23 mouse cellular contexts compared by ENCODE assay signal in genomic region chr5:135126121-135126520, GRCm38 (mm10). TPM values are rescaled to one million over a fixed set of nuclear protein-coding genes. Genes with fewer than 3 reads are reported as not detected.
DNase-seq lines count a peak whose midpoint lies in the region; ATAC-seq and TF ChIP-seq lines count a peak whose summit lies in the region.
"Had no signal": no experiment of that assay in that cellular context is flagged by ENCODE, and none has a peak within 500 bp of the region (broad histone marks: within the 10 kb centered on the region; RNA-seq: fewer than 3 reads in every experiment).

No protein-coding gene starts in this region.

- TF ChIP-seq POLR2A in cortical plate, adult 2 months (IDR thresholded peaks at IDR 0.05; ENCODE audit: extremely low read depth, insufficient read depth, low read length) = no peak

- no peaks in the 10 kb centered on the region for H3K9me3 ChIP-seq in forebrain, postnatal 0 days (ENCODE audit: low read length)
- H3K9me3 ChIP-seq in limb, embryonic 10.5 days (replicated peaks) = no peaks in the 10 kb centered on the region
- H3K9me3 ChIP-seq: embryonic facial prominence, embryonic 12.5 days; G1E; heart, embryonic 13.5 days; hindbrain, embryonic 12.5 days had no signal

- no peak for TF ChIP-seq CTCF in cortical plate, adult 2 months (IDR thresholded peaks at IDR 0.05; ENCODE audit: extremely low read depth, insufficient read depth, low read length)
- TF ChIP-seq CTCF in forebrain, postnatal 0 days (IDR thresholded peaks at IDR 0.05; ENCODE audit: low read depth) = no peak

- DNase-seq in right cerebral cortex, postnatal 10 days (ENCODE audit: low spot score in 2 of 2) = peak; percentile 56 to 65
- no peak for DNase-seq in right cerebral cortex, adult 18-20 months
- peak; percentile 70 for DNase-seq in R1 (ENCODE audit: low read depth, low spot score)
- DNase-seq in gastrocnemius, postnatal 25 days = no peak
- DNase-seq in forebrain, postnatal 0 days = no peak
- DNase-seq in limb, embryonic 10.5 days (ENCODE audit: low spot score) = no peak
- DNase-seq: adrenal gland, adult 2 months; adrenal gland, postnatal 25 days; cerebellum, adult 11 months; cerebellum, adult 8-10 months; cerebellum, postnatal 14 days; heart, adult 2 months; heart, postnatal 36 days had no signal

- no peak overlapping the region for H3K4me2 ChIP-seq in forebrain, postnatal 0 days (ENCODE audit: low read depth)
- H3K4me2 ChIP-seq: embryonic facial prominence, embryonic 12.5 days; heart, embryonic 13.5 days; hindbrain, embryonic 12.5 days had no signal

- 55% methylated on average over 6 of the region's 6 CpGs for WGBS in forebrain, postnatal 0 days
- 61% methylated on average over 6 of the region's 6 CpGs for WGBS in limb, embryonic 10.5 days

- H3K36me3 ChIP-seq in forebrain, postnatal 0 days (ENCODE audit: insufficient read depth) = no peaks in the 10 kb centered on the region
- no peaks in the 10 kb centered on the region for H3K36me3 ChIP-seq in limb, embryonic 10.5 days
- H3K36me3 ChIP-seq: embryonic facial prominence, embryonic 12.5 days; G1E; heart, embryonic 13.5 days; hindbrain, embryonic 12.5 days had no signal

- no peak for ATAC-seq in forebrain, postnatal 0 days
- ATAC-seq: forebrain, embryonic 16.5 days; hindbrain, embryonic 16.5 days; inflammation-experienced regulatory T-cells, adult 6 months; intestine, postnatal 0 days had no signal

- H3K27ac ChIP-seq in cortical plate, adult 2 months (ENCODE audit: insufficient read depth, low read length) = no peak overlapping the region
- H3K27ac ChIP-seq in forebrain, postnatal 0 days (ENCODE audit: low read depth, low read length) = no peak overlapping the region
- no peak overlapping the region for H3K27ac ChIP-seq in limb, embryonic 10.5 days
- H3K27ac ChIP-seq: embryonic facial prominence, embryonic 12.5 days; heart, adult 2 months; heart, embryonic 13.5 days; hindbrain, embryonic 12.5 days had no signal

- H3K4me3 ChIP-seq in cortical plate, adult 2 months (ENCODE audit: insufficient read depth, low read length) = peak overlapping the region; percentile 16; the same call in 1 of the 2 replicates
- no peak overlapping the region for H3K4me3 ChIP-seq in forebrain, postnatal 0 days (ENCODE audit: low read depth, low read length)
- H3K4me3 ChIP-seq in limb, embryonic 10.5 days = no peak overlapping the region
- H3K4me3 ChIP-seq: embryonic facial prominence, embryonic 12.5 days; heart, adult 2 months; heart, embryonic 13.5 days; hindbrain, embryonic 12.5 days had no signal

- H3K4me1 ChIP-seq in cortical plate, adult 2 months (ENCODE audit: control insufficient read depth, insufficient read depth, low read length) = no peaks in the 10 kb centered on the region
- no peaks in the 10 kb centered on the region for H3K4me1 ChIP-seq in forebrain, postnatal 0 days (ENCODE audit: insufficient read depth)
- no peaks in the 10 kb centered on the region for H3K4me1 ChIP-seq in limb, embryonic 10.5 days
- H3K4me1 ChIP-seq: embryonic facial prominence, embryonic 12.5 days; heart, embryonic 13.5 days; hindbrain, embryonic 12.5 days had no signal

- no peaks in the 10 kb centered on the region for H3K27me3 ChIP-seq in forebrain, postnatal 0 days (ENCODE audit: insufficient read depth, low read length)
- H3K27me3 ChIP-seq in limb, embryonic 10.5 days (ENCODE audit: low read depth, poor library complexity, severe bottlenecking) = peaks cover 37% of the 10 kb centered on the region

- no peak overlapping the region for H3K9ac ChIP-seq in forebrain, postnatal 0 days
- H3K9ac ChIP-seq: embryonic facial prominence, embryonic 12.5 days; heart, embryonic 13.5 days; hindbrain, embryonic 12.5 days had no signal

RNA-seq across cellular contexts. Expression of gene Tbl2, which starts 23.3 kb away (rescaled TPM):
- 11.7 and 11.9 TPM in 2 replicates for polyA plus RNA-seq in cortical plate, adult 2 months (2012; rRNA removed)
- 10 to 100 TPM in 1 of 2 experiments, 1 to 10 TPM in 1; 7.5 to 10.5 TPM for total RNA-seq in gastrocnemius, postnatal 25 days (2021)
- total RNA-seq in forebrain, postnatal 0 days (2014; rRNA removed) = 13.5 and 35.2 TPM in 2 replicates
- polyA plus RNA-seq in forebrain, postnatal 0 days (2015; fragmentation: Nextera tagmentation; extraction: Ambion mirVana) = 9.2 and 12.0 TPM in 2 replicates
- 19.4 and 30.7 TPM in 2 replicates for polyA plus RNA-seq in limb, embryonic 10.5 days (2016; fragmentation: Nextera tagmentation; extraction: Ambion mirVana)

RNA-seq across cellular contexts. Expression of gene Mlxipl, which starts 36.4 kb away (rescaled TPM):
- 4.2 and 5.0 TPM in 2 replicates for polyA plus RNA-seq in cortical plate, adult 2 months (2012; rRNA removed)
- total RNA-seq in gastrocnemius, postnatal 25 days (2021) = 10 to 100 TPM; 72.1 to 80.3 TPM
- total RNA-seq in forebrain, postnatal 0 days (2014; rRNA removed) = 0.76 and 0.77 TPM in 2 replicates
- 0.28 and 1.0 TPM in 2 replicates for polyA plus RNA-seq in forebrain, postnatal 0 days (2015; fragmentation: Nextera tagmentation; extraction: Ambion mirVana)
- 2.5 and 5.1 TPM in 2 replicates for polyA plus RNA-seq in limb, embryonic 10.5 days (2016; fragmentation: Nextera tagmentation; extraction: Ambion mirVana)
- total RNA-seq: common myeloid progenitor, adult 5-6 weeks had no signal
- polyA plus RNA-seq: G1E; inflammation-experienced regulatory T-cells, adult 6 months had no signal

RNA-seq across cellular contexts. Expression of gene Bcl7b, which starts 42.0 kb away (rescaled TPM):
- polyA plus RNA-seq in cortical plate, adult 2 months (2012; rRNA removed) = 43.7 and 45.3 TPM in 2 replicates
- 10 to 100 TPM; 27.1 to 27.4 TPM for total RNA-seq in gastrocnemius, postnatal 25 days (2021)
- total RNA-seq in forebrain, postnatal 0 days (2014; rRNA removed) = 30.3 and 31.4 TPM in 2 replicates
- polyA plus RNA-seq in forebrain, postnatal 0 days (2015; fragmentation: Nextera tagmentation; extraction: Ambion mirVana) = 42.6 TPM in 2 replicates
- polyA plus RNA-seq in limb, embryonic 10.5 days (2016; fragmentation: Nextera tagmentation; extraction: Ambion mirVana) = 44.5 and 45.4 TPM in 2 replicates

RNA-seq across cellular contexts. Expression of gene Vps37d, which starts 48.1 kb away (rescaled TPM):
- polyA plus RNA-seq in cortical plate, adult 2 months (2012; rRNA removed) = 26.6 and 29.4 TPM in 2 replicates
- under 1 TPM in 1 of 2 experiments, not detected in 1; 0.41 TPM for total RNA-seq in gastrocnemius, postnatal 25 days (2021)
- total RNA-seq in forebrain, postnatal 0 days (2014; rRNA removed) = 71.1 and 74.8 TPM in 2 replicates
- 31.1 and 34.2 TPM in 2 replicates for polyA plus RNA-seq in forebrain, postnatal 0 days (2015; fragmentation: Nextera tagmentation; extraction: Ambion mirVana)
- polyA plus RNA-seq in limb, embryonic 10.5 days (2016; fragmentation: Nextera tagmentation; extraction: Ambion mirVana) = 8.5 and 12.7 TPM in 2 replicates
- total RNA-seq: common myeloid progenitor, adult 5-6 weeks; G1E had no signal
- polyA plus RNA-seq: inflammation-experienced regulatory T-cells, adult 6 months had no signal

Comparison
In these comparisons a context has a peak if more than half of its experiments do, and no peak if none do; other contexts are left out.
1. DNase-seq: peak in right cerebral cortex, postnatal 10 days (2 of 2) and R1 (single experiment); none in right cerebral cortex, adult 18-20 months (single experiment), gastrocnemius, postnatal 25 days (single experiment), forebrain, postnatal 0 days (single experiment) and limb, embryonic 10.5 days (single experiment).